Mouse (Mus musculus) left cerebral cortex, postnatal 10 days (tissue): ENCODE measurements around the gene Pidd1. TPM values are rescaled to one million over a fixed set of nuclear protein-coding genes. Genes with fewer than 3 reads are reported as not detected.

Experiments
- DNase-seq, 2 experiments: peaks; one replicate each; pipeline ENCODE4 v3.0.0; 2021 to 2022; ENCODE audit warnings: low spot score in 2 of 2, mixed read lengths in 1 of 2; ENCODE audit errors: extremely low spot score in 1 of 2
- intact Hi-C: fragments of 180-260 bp; cut with DNase I; formaldehyde crosslinking; loops from one replicate; pipeline ENCODE4 v1.15.1; 2025
- total RNA-seq, 2 experiments: library from RNA; stranded (reverse); gene quantifications; 2 replicates each; pipeline ENCODE4 v1.2.3; 2021

The Pidd1 gene
- total RNA-seq, result 1 to 10 TPM; 1.8 to 2.0 TPM

DNA sequence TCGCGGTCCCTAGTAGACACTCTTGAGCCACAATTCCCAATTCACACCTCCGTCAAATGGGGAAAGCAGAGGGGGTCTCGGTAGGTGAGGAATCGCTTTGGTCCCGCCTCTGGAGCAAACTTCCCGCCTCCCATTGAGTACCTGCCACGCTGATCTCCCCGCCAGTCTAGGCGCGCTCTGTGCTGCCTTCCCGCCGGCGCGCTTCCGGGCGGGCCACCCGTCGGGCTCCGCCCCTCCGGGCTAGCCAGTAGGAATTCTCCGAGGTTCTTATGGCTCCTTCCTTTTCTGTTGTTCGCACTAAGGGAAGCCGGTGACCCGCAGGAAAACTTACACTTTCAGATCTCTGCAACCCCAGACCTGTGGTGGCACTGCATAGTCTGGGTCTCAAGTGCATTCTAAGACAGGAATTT, at the start of gene Pidd1:
Gene Pidd1 (minus strand): TSS at position 198 of the 410 bp plus-strand sequence.
- peak in 1 of 2 experiments; percentile 76 for DNase-seq

DNA sequence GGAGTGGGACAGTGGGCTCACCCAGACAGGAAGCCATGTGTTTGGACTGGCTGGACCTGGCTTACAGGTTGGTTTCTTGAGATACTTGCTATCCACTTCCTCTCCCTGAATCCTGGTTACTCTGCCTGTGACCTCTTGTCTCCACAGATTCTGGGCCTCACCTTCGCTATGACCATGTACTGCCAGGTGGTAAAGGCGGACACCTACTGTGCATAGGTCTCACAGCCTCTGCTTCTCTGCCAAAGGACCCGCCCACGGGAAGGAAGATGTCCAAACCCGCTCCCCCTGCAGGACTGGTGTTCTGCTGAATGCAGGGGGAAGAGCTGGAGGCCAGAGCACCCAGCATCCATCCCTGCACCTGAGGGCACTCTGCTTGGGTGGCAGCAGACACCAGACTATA, 48.9 kb upstream of the Pidd1 start:
- DNase-seq, result no peak
- intact Hi-C loops, result no loop called here

More for the DNA sequence above, at the start of gene Pidd1:
- intact Hi-C loops, result no loop called here

DNA sequence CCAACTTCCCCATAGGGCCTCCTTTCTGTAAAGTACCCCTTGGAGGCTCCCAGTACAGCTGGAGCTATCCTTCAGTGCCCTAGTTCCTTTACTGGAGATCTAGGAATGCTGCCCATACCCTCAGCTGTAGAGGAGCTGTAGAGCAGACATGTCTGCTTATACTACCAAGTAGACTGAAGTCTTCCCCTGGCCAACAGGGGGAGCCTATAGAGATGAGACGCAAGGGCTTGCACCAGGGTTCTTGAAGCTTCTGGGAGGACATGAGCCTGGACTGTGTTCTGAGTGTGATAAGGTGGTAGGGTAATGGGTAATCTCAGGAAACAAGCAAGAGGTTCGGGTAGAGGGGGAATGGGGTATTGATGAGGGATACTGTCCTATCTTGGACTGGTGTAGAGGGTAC, 47.3 kb upstream of the Pidd1 start:
- no peak for DNase-seq
- intact Hi-C loops, result no loop called here

DNA sequence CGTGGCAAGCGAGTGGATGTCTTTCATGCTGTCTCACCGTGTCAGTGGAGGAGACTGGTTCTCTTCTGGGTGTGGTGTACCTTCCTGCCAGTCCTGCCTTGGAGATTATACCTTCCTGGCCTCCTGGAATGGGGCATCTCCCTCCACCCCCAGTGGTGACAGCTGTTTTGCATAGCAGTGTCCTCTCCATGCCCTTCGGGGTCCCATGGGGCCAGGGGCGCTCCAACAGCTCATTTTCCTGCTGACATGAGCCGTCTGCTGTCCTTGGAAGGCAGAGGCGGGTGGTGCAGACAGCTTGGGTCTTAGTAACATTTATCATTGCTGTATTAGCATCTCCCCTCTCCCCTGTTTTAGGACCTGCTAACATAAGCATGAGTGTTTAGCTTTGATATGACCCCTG, 43.3 kb upstream of the Pidd1 start:
- no peak for DNase-seq
- intact Hi-C loops, result no loop called here

DNA sequence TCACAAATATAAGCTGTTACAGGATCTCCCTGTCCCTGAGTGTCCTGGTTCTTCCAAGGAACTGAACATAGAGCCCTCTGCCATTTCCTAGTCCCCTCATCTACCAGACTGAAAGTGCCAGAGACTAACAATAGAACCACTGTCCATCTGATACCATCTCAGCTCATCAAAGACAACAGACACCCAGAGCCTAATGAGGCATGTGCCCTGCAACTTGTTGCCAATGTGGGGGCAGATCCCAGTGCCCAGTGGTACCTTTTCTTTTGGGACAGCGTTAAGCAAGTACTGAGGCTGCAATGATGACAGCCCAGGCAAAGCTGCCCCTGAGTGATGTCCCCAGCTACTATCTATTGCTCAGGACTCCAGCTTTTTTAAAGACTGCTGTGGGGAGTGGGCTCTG, 42.4 kb upstream of the Pidd1 start:
- DNase-seq, result no peak
- intact Hi-C loops, result no loop called here

DNA sequence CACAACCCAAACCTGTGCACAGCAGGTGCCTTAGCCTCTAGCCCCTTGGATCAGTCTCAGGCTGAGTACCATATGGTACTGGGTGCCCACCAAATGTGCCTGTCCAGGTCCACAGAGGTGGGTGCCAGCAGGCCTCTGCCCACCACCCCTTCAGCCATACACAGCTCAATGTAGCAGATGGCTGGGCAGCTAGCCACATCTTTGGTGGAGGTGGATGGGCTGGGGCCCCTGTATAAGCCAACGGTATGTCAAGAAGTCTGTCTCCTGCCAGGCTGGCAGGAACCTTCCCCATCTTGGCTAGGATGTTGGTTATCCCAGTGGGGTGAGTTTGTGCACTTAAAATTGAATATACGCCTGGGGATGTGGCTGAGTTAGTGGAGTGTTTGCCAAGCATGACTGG, 41.8 kb upstream of the Pidd1 start:
- DNase-seq, result no peak
- intact Hi-C loops, result no loop called here

DNA sequence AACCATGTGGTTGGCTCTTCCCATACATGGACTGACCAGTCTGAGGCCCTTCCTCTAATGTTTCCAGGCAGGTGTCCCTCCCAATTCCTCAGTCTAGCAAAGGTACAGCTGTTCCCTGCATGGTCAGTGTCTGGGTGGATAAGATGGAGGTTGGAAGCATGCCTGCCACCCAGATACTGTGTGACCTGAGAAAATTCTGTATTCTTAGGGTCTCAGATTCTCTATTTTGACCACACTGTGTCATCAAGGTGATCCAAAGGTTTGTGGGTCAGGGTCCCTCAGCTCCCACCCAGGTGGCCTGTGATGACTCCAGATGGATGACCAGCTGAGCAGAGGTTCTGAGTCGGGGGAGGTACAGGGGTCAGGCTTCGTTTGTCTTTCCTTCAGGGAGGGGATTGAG, 41.4 kb upstream of the Pidd1 start:
- no peak for DNase-seq
- intact Hi-C loops, result no loop called here

DNA sequence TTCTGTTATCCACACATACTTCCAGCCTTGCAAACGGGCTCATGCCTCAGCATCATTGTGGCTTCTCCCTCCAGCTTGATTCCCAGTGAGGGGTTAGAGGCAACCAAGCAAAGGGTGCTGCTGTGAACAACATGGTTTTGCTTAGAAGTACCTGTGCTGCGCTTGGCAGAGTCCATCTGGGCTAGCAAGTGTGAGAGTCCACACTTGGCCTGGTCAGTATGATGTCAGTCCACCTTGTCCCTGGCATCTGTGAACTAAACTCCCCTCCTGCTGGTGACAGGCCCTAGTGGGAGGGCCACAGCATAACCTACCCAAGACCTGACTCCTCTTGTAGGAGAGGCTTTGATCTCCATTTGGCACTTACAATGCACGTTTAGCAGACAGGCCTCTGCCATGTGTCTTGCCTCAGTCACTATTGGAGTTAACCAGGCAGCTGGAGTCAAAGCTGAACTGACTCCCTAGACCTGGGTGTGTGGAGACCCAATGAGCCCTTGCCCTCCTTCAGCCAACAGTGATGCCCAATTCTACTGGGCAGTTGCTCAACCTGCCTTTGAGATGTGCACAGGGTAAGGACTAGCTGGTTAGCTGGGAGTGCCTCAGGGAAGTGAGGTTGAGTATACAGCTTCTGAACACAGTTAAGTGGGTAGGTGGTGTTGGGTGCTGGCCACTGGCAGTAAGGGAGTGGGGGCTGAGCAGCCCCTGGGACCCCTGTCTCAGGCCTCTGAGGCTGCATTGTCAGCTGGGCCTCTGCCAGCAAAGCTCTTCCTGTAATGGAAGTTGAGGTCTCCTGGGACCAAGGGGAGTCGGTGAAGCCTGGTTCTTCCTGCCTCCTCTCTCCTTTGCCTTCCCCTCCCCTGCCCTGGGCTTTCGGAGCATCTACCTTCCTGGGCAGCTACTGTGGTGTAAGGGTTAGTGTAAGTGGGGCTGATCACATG, 40.6 kb upstream of the Pidd1 start:
- DNase-seq, result peak in 1 of 2 experiments; percentile 61
- intact Hi-C loops, result no loop called here

DNA sequence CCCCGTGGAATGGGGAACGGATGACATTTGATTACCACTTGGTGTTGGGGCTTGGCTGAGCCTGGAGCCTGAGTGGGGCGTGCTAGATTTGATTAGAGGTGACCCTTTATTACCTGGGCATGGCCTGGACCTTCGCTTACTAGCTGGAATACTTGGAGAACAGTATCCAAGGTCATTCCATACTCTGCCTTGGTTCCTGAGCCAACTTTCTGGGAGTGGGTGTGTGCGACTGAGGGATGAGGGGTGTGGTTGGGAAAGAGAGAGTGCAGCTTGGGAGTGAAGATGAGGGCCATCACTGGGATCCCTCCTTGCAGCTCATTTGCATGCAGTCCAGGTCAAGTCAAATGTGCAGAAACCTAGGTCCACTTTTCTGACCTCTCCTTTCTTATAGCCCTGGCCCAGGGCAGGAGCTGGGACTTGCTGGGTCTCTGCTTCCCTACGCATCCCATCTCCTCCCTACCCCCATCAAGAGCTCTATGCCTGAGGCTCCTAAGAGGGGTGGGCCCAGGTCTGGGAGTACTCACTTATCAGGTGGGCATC, 39.4 kb upstream of the Pidd1 start:
- intact Hi-C loops, result no loop called here
- DNase-seq, result no peak

DNA sequence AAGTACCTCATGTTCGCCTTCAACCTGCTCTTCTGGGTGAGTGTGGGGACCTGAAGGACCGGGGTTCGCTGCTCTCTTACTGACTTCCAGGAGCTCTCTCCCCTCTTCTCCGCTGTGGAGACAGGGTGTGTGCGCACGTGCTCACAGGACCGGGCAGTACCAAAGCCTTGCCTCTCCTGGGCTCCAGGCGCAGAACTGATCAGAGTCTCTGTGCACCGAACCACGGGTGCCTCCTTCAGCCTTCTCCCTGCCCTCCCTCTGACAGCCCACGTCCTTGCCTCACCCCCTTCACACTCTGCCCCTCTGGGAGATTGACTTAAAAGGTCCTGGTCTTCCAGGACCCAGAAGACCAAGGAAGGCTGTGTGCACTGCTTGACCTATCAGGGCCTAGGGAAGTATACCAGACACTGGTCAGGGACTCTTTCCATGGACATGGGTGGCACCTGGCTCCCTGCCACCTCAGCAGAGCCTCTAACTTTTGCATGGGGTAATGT, 38.8 kb upstream of the Pidd1 start:
- DNase-seq, result no peak
- intact Hi-C loops, result no loop called here

DNA sequence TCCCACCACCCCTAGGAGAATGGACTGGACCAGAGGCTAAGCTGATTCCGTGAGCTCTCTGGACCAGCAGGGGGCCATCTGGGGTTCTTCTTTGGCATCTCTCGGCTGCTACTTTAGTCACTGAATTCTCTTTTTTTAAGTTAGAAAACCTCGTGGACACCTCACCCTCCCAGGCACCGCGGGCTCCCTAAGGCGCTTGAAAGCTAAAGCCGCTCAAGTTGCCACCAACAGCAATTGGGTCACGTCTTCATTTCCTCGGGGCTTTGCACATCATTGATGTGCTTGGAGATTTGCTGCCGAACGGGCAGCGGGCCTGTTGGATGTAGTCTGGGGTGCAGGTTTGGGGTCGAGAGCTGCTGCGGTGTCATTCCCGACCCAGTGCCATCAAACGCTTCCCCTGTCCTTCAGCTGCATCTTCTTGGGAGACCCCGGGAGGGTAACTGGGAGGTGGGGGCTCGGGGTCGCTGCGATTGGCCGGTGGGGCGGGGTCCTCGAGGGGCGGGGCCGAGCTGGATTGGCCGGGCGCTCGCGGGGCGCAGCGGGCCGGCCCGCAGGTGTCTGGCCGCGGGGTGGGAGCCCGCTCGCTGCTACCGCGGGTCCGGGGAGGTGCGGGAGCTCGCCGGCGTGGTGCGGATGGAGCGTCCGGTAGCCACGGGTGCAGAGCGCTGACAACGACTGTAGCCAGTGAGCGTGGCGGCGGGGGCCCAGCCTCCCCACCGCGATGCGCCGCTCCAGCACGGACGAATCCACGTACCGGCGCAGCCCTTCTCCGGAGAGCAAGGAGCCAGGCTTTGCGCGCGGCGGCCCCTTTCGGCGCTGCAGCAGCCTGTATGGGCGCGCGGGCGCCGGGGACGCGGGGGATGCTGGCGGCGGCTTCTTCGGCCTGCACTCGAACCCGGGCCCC, 37.9 kb upstream of the Pidd1 start:
- DNase-seq, result peak in 1 of 2 experiments; percentile 73
- intact Hi-C loops, result loop anchor here (2.0 kb wide), 1 partner anchor 43 kb away; no protein-coding TSS in a partner anchor

DNA sequence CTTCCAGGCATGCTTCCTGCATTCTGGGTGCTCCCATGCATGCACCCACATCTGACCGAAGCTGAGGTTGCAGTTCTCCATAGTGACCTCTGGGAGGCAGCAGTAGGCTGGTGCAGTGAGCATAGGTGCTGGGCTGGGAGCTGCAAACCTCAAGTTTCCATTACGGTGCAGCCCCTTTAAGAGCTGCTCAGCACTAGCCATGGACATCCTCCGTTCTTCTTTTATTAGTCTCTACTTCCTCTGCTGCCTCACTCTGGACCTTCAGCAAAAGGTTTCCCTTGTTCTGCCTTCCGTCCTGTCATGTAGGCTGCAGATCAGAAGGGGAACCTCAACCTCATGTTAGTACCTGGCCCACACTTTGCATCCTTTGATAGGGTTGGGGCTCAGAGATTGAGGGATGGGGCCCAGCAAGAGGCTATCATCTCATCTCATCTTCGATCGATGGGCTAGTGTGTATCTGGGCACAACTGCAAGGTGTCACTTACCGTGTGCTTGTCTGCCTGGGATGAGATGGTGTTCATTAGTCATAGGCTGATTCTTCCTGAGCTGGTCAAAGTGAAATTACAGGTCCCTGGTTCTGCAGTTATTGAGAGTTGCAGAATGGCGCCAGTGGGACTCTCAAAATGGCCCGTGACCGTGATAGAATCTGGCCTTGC, 37.1 kb upstream of the Pidd1 start:
- intact Hi-C loops, result loop anchor here (2.0 kb wide), 1 partner anchor 44 kb away; no protein-coding TSS in a partner anchor
- peak; percentile 62 for DNase-seq

DNA sequence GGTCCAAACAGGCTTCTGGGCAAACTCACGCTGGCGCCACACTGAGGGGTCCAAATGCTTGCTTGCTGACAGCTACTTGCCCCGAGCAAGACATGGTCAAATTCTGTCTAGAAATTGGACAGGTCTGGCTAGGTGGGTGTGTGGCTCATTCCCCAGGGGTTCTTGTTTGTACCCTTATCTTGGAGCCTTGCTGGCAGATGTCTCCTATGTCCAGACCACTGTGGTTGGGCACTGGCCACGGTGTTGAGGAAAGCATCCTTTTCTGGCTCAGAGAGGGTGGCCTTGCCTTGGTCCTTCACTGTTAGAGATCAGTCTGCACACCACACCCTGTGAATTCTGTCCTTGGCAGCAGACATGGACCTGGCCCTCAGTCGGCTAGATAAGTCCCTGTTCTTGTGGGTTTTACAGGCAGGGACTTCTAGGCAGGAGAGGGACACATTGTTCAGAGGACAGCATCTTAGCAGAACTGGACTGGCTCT, 34.5 kb upstream of the Pidd1 start:
- DNase-seq, result no peak
- intact Hi-C loops, result no loop called here

DNA sequence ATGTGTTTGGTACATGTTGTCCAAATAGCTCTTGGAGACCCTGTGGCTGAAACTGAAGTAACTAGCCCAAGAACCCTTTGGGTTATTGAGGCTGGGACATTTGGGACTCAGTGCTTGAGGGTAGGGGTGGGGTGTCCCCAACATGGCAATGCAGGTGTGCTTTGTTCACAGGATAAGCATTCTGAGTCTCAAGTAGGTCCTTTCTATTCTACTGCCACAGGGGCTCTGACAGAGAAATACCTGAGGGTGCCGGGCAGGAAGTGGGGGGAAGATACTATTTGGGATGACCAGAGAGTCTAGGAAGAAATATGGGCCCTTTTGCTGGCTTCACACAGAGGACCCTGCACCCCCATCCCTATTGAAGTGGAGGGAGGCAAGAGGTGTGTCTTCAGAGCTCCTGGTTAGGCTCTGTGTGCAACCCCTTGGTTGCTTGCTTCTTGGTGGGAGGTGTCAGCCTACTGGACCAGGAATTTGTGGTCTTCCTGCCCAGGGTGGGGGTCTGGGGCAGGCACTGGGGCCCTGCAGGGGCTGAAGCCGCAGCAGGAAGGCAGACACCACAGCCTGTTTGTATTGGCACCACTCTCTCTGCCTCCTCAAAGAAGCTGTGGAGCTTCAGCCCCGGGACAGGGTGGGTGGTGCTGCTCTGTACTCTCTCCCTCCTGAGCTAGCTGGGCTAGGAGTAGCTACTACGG, 33.9 kb upstream of the Pidd1 start:
- peak in 1 of 2 experiments; percentile 75 for DNase-seq
- intact Hi-C loops, result no loop called here

DNA sequence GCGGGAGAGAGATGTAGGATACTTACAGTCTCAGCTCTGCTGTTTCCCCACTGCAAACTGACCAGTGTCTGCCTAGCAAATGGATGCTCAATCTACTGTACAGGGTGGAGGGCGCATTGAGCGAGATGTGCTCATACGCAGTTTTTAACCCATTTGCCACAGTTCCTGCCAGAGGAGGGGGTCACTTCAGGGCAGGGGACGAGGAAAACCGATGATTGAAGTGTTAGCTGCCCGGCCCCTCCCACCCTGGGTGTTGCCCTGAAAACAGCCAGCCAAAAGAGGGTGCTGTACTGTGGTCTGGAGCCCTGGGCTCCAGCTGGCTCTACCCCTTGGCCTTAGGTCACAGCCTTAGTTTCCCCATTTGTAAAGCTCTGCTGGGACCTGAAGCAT, 33.2 kb upstream of the Pidd1 start:
- intact Hi-C loops, result no loop called here
- DNase-seq, result peak in 1 of 2 experiments; percentile 55

DNA sequence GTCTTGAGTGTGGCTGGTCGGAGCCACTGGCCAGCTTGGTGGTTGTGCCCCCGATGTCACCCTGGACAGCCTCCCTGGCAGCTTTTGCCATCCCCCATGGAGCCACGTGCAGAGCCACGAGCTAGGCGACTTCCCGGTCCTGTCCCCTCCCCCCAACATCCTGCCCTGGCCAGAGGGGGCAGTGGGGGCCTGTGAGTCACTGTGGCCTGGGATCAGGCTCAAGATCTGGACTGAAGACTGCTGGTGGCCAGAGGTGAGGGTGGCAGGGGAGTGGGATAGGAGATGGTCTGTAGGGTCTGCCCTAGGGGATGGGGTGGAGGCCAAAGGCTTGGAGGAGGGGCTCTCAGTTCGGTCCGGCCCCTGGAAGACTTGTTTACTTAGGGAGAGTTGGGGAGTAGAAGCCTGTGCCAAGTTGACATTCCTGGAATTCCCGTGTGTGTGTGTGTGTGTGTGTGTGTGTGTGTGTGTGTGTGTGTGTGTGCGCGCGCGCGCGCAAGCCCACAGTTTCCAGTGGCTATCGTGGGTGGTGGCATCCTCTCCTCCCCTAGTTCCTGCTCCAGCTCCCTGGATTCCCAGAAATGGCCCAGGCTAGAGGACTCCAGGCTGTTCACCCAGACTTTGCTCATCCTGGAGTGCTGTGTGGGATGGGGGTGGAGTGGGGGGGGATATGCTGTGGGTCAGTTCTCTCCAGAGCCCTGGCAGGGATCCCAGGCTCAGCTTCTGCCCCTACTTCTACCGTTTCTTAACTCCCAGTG, 32.6 kb upstream of the Pidd1 start:
- peak in 1 of 2 experiments; percentile 93 for DNase-seq
- intact Hi-C loops, result no loop called here

DNA sequence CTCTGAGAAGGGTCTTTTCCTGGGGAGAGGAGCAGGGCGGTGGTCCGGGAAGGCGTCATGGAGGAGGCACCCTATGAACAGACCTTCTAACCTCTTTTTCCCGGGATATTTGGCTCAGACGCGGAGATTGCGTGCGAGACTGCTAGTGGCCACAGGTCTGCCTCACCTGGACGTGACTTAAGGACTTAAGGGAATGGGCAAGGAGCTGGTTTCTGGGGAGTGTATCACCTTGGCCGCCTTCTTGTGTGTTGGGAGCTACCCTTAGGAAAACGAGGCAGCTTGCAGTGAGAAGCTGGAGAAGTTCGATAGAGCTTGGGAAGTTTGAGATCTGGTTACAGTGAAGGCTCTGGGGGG, 32.0 kb upstream of the Pidd1 start:
- intact Hi-C loops, result no loop called here
- DNase-seq, result no peak
